Mouse (Mus musculus): ENCODE results near the gene Atxn1.
A peak's percentile ranks its signal among the peaks of the same experiment; 100 is the strongest.

Atxn1 gene

DNA sequence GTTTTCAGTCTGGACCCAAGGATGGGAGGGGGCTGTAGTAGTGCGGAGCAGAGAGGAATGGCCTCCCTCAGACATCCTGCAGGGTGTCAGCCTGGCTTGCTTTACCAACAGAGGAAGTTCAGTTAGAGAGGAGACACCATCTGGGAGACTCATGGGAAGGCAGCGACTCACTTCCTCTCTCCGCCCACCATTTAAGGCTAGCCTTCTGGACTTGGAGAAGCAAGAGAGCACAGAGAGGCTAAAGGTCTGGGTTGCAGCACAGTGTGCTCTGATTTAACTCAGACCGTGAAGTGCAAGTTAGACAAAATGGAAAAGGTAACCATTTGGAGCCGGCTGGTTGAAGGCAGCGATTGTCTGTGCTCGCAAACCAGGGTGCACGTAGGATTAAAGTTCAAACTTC, 452.3 kb downstream of the Atxn1 start:
- no peak for DNase-seq

DNA sequence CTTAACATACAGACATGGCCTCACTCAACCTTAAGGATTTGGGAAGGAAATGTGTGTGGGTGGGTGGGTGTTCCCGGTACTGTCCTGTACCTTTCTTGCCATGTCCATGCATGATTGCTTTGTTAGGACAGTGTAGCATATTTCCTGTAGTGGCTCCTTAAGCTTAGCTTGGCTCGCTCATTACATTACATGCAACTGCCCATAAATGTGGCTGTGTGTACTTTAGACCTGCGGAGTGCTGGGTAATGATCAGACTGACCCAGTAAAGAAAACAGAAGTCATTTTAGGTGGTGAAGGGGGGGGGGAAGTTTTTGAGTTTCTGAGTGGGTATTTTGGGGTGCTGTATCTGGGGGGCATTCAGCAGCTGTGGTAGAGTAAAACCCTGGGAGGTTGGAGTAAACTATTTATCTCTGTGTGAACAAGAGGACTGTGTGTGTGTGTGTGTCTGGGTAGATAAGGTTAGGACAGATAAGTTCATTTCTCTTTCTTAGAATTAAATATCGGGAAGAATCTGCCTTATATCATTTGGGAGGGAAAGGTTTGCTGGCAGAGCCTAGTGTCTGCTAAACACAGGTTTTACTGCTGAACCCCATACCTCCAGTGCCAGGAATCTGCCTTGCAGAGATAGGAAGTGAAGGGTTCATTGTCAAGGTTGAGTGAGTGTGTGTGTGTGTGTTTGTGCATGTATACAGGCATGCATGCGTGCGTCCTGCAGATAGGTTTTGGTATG, 452.9 kb downstream of the Atxn1 start:
- DNase-seq = no peak

DNA sequence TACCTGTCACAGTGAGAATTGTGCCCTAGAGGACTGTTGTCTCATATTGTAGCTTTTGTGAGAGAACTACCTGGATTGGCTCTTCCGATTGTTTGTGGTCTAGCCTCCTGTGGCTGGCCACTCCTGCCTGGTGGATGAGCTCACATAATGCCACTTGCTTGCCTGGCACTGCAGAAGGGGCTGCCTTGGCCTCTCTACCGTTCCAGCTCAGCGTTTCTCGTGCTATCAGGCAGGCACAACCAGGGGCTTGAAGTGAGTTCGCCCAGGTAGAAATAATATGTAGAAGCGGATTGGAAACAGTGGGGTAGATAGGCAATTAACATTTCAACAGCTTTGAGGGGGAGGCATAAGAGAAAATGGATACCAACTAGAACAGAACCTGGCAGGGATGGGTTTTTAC, 455.4 kb downstream of the Atxn1 start:
- no peak for DNase-seq

DNA sequence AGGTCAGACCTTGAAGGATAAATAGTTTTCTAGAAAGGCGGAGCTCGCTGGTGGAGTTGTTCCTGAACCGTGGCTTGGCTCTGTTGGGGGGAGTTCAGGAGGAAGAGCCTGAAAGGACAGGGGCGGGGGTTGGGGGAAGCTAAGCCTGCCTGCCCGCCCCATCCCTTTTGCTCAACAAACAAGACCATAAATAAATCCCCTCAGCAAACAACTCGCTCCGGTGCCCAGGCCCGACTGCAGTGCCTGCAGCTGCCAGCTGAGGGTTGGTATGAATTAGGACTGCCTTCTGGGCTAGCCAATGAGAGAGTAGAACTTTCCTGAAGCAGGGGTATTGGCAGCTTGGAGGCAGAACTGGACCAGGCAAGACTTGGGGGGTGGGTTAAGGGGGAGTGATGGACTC, 456.3 kb downstream of the Atxn1 start:
- peak; percentile 62 for DNase-seq

DNA sequence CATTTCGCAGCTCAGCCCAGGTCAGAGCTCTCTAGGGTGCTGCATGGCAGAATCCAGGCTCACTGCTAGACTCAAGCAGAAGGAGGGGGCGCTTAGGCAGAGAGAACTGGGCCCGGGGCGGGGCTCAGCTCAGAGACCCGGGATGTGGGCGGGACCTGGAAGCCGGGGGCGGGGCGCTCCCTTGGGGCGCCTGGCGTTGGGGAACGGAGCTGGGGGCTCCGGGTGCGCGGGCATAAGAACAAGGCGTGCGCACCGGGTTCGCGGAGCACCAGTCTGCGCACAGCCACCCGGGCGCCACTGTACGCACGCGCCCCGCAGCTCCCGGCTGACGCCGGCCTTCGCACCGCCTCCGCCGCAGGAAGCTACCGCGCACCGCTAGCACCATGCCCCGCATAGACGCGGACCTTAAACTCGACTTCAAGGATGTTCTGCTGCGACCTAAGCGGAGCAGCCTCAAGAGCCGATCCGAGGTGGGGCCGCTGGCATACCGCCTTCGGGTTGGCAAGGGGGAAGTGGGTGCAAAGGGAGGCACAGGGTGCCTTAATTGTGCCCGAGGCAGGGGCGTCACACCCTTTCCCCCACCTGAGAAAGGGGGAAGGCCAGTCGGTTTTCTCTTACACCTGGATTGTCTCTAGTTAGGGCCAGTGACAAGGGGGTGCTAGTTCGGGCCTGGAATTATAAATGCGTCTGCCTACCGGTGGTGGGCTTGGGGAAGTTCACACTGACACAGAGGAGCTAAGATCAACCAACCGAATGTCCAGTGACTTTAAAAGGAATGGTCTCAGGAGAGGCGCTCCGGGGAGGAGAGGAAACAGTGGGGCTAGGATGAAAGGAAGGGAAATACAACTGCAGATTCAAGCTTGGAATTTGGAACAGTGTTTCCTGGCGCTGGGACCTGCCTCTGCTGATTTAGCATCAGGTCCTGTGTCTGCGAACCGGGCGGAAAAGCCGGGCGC, 457.3 kb downstream of the Atxn1 start, which contains the start of gene Gmpr:
Gmpr (plus strand) TSS at position 171 of the 956 bp plus-strand sequence.
- DNase-seq = peak; percentile 95

DNA sequence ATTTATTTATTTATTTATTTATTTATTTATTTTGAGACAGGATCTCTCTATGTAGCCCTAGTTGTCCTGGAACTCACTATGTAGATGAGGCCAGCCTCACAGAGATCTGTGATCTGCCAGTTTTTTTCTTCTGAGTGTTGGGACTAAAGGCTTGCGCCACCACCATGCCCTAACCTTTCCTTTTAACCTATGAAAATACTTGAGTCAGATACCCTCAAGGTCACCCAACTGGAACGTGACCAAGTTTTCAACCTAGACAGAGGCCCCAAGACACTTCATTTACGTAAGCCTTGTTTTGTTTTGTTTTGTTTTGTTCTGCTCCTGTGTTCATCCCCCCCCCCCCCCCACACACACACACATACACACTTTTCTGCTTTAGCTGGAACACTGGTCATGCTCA, 459.3 kb downstream of the Atxn1 start:
- no peak for DNase-seq

DNA sequence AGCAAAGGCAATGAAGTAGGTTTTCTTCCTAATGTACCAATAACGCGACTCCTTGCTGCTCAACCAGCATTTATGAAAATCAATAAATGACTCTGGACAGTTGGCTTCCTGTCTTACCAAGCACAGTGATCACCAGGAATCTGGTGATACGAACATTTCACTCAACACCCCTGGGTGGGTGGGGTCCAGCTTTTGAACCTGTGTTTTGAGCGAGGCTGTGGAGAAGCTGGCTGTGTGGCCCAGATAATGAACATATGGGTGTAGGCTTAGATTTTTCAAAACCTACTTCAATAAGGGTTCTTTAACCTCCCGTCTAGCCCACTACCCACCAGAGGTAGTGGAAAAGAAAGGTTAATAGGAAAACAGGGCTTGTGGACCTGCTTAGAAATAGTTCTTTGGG, 462.0 kb downstream of the Atxn1 start:
- no peak for DNase-seq

DNA sequence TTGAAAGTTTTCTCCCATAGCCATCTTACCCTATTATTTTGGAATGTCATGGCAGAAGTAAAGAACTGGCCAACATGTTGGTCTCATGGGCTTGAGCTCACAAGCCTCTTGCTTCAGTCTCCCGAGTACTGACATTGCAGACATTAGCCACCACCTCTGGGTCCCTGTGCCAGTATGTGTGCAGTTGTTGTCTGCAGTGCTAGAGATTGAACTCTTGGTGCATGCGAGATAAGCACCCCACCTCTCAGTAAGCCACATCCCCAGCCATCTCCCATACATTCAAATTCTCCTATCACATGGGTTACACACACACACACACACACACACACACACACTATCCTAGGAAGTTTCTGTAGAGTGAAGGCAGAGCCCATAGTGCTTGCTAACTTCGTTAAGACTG, 464.9 kb downstream of the Atxn1 start:
- DNase-seq = no peak
